In the genomic region with DNA sequence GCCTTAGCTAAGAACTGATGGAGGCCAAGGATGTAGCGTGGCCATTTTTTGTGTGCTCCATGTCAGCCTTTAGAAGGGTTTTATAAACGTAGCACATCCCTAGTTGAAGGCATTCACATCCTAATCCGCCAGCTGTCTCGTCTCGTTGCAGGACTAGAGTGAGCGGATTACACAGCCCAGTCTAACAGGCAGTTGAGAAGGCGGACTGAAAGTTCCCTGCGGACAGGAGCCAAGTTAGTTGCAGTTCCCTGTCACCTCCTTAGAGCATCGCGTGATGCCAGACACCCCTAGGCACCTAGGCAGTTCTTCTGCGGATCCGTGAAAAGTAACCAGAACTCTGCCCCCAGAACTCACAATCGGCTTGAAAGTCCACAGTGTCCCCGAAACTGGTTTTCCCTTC, we compare ENCODE assay signal across 9 mouse cellular contexts. TPM values are rescaled to one million over a fixed set of nuclear protein-coding genes. Genes with fewer than 3 reads are reported as not detected.
DNase-seq lines count a peak whose midpoint lies in the region; ATAC-seq and TF ChIP-seq lines count a peak whose summit lies in the region.
"Had no signal": no experiment of that assay in that cellular context is flagged by ENCODE, and none has a peak within 500 bp of the region (broad histone marks: within the 10 kb centered on the region; RNA-seq: fewer than 3 reads in every experiment).

No protein-coding gene starts in this region.

- peaks cover 2% of the 10 kb centered on the region for H3K9me3 ChIP-seq in erythroblast, embryonic 14.5 days (ENCODE audit: control insufficient read depth, low read length)
- no peaks in the 10 kb centered on the region for H3K9me3 ChIP-seq in intestine, embryonic 15.5 days
- no peaks in the 10 kb centered on the region for H3K9me3 ChIP-seq in liver, embryonic 13.5 days (replicated peaks)

- peak; percentile 58 for DNase-seq in gastrocnemius, postnatal 14 days
- DNase-seq in liver, embryonic 13.5 days: no peak
- DNase-seq in neural tube, embryonic 10.5 days (ENCODE audit: extremely low spot score, low spot score): peak; percentile 64
- peak; percentile 28 for DNase-seq in testis, postnatal 14 days (ENCODE audit: low spot score)

- TF ChIP-seq POLR2A in bone marrow macrophage, adult 2 months (IDR thresholded peaks at IDR 0.05; ENCODE audit: borderline replicate concordance, low read depth, low read length): no peak

- H3K27ac ChIP-seq in bone marrow macrophage, adult 2 months (ENCODE audit: insufficient read depth, low read depth, low read length): peak overlapping the region; percentile 88
- H3K27ac ChIP-seq in intestine, embryonic 15.5 days: peak overlapping the region; percentile 99
- peak overlapping the region; percentile 87 for H3K27ac ChIP-seq in liver, embryonic 13.5 days

- no peak for ATAC-seq in erythroblast, adult 5-6 weeks (replicated peaks; ENCODE audit: low FRiP score, poor library complexity, severe bottlenecking)
- 0 out of 2 replicates have a peak, but pooled peaks have one; percentile 28 for ATAC-seq in intestine, embryonic 15.5 days
- ATAC-seq in liver, embryonic 13.5 days (ENCODE audit: low read depth): no peak

- peaks cover 37% of the 10 kb centered on the region for H3K27me3 ChIP-seq in erythroblast, embryonic 14.5 days (ENCODE audit: control insufficient read depth)
- H3K27me3 ChIP-seq in intestine, embryonic 15.5 days (replicated peaks): no peaks in the 10 kb centered on the region
- H3K27me3 ChIP-seq in liver, embryonic 13.5 days: peaks cover 33% of the 10 kb centered on the region

- no peaks in the 10 kb centered on the region; the same call in 1 of the 2 replicates for H3K36me3 ChIP-seq in erythroblast, embryonic 14.5 days (ENCODE audit: control insufficient read depth)
- no peaks in the 10 kb centered on the region; the same call in 1 of the 2 replicates for H3K36me3 ChIP-seq in intestine, embryonic 15.5 days
- H3K36me3 ChIP-seq in liver, embryonic 13.5 days: 0 out of 2 replicates have a peak, but pooled peaks cover 2% of the 10 kb centered on the region
- H3K36me3 ChIP-seq: G1E had no signal

- H3K4me3 ChIP-seq in erythroblast, embryonic 14.5 days (replicated peaks): peak overlapping the region; percentile 30
- peak overlapping the region; percentile 88 for H3K4me3 ChIP-seq in bone marrow macrophage, adult 2 months (ENCODE audit: insufficient read depth, low read length)
- peak overlapping the region; percentile 83 for H3K4me3 ChIP-seq in intestine, embryonic 15.5 days (replicated peaks)
- peak overlapping the region; percentile 61 for H3K4me3 ChIP-seq in liver, embryonic 13.5 days (replicated peaks)

- H3K4me2 ChIP-seq in intestine, embryonic 15.5 days (replicated peaks): peak overlapping the region; percentile 85
- H3K4me2 ChIP-seq in liver, embryonic 13.5 days: peak overlapping the region; percentile 75

- peaks cover 3% of the 10 kb centered on the region for H3K4me1 ChIP-seq in erythroblast, embryonic 14.5 days (ENCODE audit: control insufficient read depth)
- H3K4me1 ChIP-seq in bone marrow macrophage, adult 2 months (ENCODE audit: control insufficient read depth, insufficient read depth, low read length): peaks cover 17% of the 10 kb centered on the region
- peaks cover 16% of the 10 kb centered on the region for H3K4me1 ChIP-seq in intestine, embryonic 15.5 days (replicated peaks)
- peaks cover 33% of the 10 kb centered on the region for H3K4me1 ChIP-seq in liver, embryonic 13.5 days (replicated peaks)

- intact Hi-C loops in gastrocnemius, postnatal 14 days (cut with DNase I; ENCODE audit: low total_unique reads): no loop called here

- WGBS in intestine, embryonic 15.5 days: 5% methylated on average over 14 of the region's 14 CpGs
- 3% methylated on average over 14 of the region's 14 CpGs for WGBS in liver, embryonic 13.5 days (ENCODE audit: insufficient replicate concordance)

- no peak for TF ChIP-seq CTCF in bone marrow macrophage, adult 2 months (IDR thresholded peaks at IDR 0.05; ENCODE audit: low read depth, low read length)

- peak overlapping the region; percentile 94 for H3K9ac ChIP-seq in intestine, embryonic 15.5 days
- H3K9ac ChIP-seq in liver, embryonic 13.5 days: peak overlapping the region; percentile 74

RNA-seq across cellular contexts. Expression of a gene that starts 0.9 kb away (rescaled TPM):
- not detected in 2 replicates for polyA plus RNA-seq in erythroblast, embryonic 14.5 days (2012)
- 0.21 TPM in 1 of 2 replicates, not detected in the other for total RNA-seq in erythroblast, adult 5-6 weeks (2015; ENCODE audit: low replicate concordance)
- total RNA-seq in erythroblast, adult 5-6 weeks (2017; ENCODE audit: low replicate concordance): 0.26 and 0.56 TPM in 2 replicates
- 1.8 and 2.0 TPM in 2 replicates for polyA plus RNA-seq in bone marrow macrophage, adult 2 months (2012; ENCODE audit: insufficient read depth, insufficient read length, missing spikeins)
- total RNA-seq in gastrocnemius, postnatal 14 days (2021): 1 to 10 TPM; 2.9 to 3.4 TPM
- 1.8 TPM in 2 replicates for polyA plus RNA-seq in intestine, embryonic 15.5 days (2015; fragmentation: Nextera tagmentation; extraction: Ambion mirVana)
- polyA plus RNA-seq in liver, embryonic 13.5 days (2015; fragmentation: Nextera tagmentation; extraction: Ambion mirVana): 0.39 TPM in 2 replicates
- polyA plus RNA-seq: G1E had no signal

Comparison
In these comparisons a context has a peak if more than half of its experiments do, and no peak if none do; other contexts are left out.
1. H3K4me3 ChIP-seq: peak in every context shown above with its lines; median percentile 88 in bone marrow macrophage, adult 2 months; 83 in intestine, embryonic 15.5 days; 61 in liver, embryonic 13.5 days; 30 in erythroblast, embryonic 14.5 days.